Mouse (Mus musculus) heart, embryonic 16.5 days (tissue): ENCODE data around the gene Fam168a. TPM values are rescaled to one million over a fixed set of nuclear protein-coding genes. Genes with fewer than 3 reads are reported as not detected.
A peak's percentile ranks its signal among the peaks of the same experiment; 100 is the strongest.

Source experiments
- ATAC-seq: fragments of 200-750 bp; cut with Nextera tagmentation; replicated peaks from 2 replicates; pipeline ENCODE4 v1.8.0; 2017; ENCODE audit warnings: moderate number of reproducible peaks; ENCODE audit not compliant: insufficient read depth, low FRiP score; ENCODE audit errors: extremely low read depth
- H3K27ac ChIP-seq: fragments of 300-500 bp; sonication (generic); 2 replicates; pipeline ENCODE4 v1.5.1; 2014; ENCODE audit warnings: mild to moderate bottlenecking, low read length, control low read depth, moderate library complexity
- H3K27me3 ChIP-seq: fragments of 300-500 bp; sonication (generic); 2 replicates; pipeline ENCODE4 v1.6.1; 2014; ENCODE audit warnings: low read length, mixed read lengths; ENCODE audit not compliant: control insufficient read depth, insufficient read depth
- H3K36me3 ChIP-seq: fragments of 300-500 bp; sonication (generic); 2 replicates; pipeline ENCODE4 v1.6.1; 2014; ENCODE audit not compliant: control insufficient read depth, insufficient read depth
- H3K4me1 ChIP-seq: fragments of 300-500 bp; sonication (generic); 2 replicates; pipeline ENCODE4 v1.6.1; 2014; ENCODE audit warnings: low read length, mixed read lengths; ENCODE audit not compliant: control insufficient read depth, insufficient read depth
- H3K4me2 ChIP-seq: fragments of 300-500 bp; sonication (generic); 2 replicates; pipeline ENCODE4 v1.6.1; 2014; ENCODE audit warnings: low read depth, mild to moderate bottlenecking, control low read depth, low read length
- H3K4me3 ChIP-seq: fragments of 300-500 bp; sonication (generic); 2 replicates; pipeline ENCODE4 v1.5.1; 2014; ENCODE audit warnings: mild to moderate bottlenecking, control low read depth, low read length
- H3K9ac ChIP-seq: fragments of 300-500 bp; sonication (generic); 2 replicates; pipeline ENCODE4 v1.6.1; 2014; ENCODE audit warnings: low read length, control low read depth
- H3K9me3 ChIP-seq: fragments of 300-500 bp; sonication (generic); replicated peaks from 2 replicates; pipeline ENCODE4 v1.6.1; 2016; ENCODE audit warnings: low read length; ENCODE audit not compliant: control insufficient read depth
- WGBS: fragments of 180-500 bp; shearing (Covaris S2); extraction: QIAGEN DNeasy Blood & Tissue Kit; methylation state at CpG from one replicate; pipeline ENCODE4 v1.1.7; 2014; 5-methylcytosine and 5-hydroxymethylcytosine counted together
- microRNA-seq: library from miRNA; unstranded; fragments of <30 nt; microRNA quantifications from one replicate; pipeline ENCODE4, GENCODE M21; 2017
- polyA plus RNA-seq: library from polyadenylated mRNA; unstranded; fragments of >200 nt; fragmentation: Nextera tagmentation; extraction: Ambion mirVana; gene quantifications from 2 replicates; pipeline ENCODE4 v1.2.1, GENCODE M21; 2015

The Fam168a gene
- polyA plus RNA-seq, 1 experiment from 2014 or later = 25.6 TPM

GRCm38 (mm10) chr7:100881950-100882349 lies 175.5 kb downstream of the Fam168a start:
- ATAC-seq = no peak
- Histone ChIP-seq H3K4me3 (no peak overlapping the region), H3K9me3 (no peaks in the 10 kb centered on the region), H3K4me1 (0 out of 2 replicates have a peak, but pooled peaks cover 4% of the 10 kb centered on the region), H3K36me3 (peaks cover 62% of the 10 kb centered on the region), H3K27ac (no peak overlapping the region), H3K27me3 (no peaks in the 10 kb centered on the region), H3K4me2 (no peak overlapping the region), H3K9ac (no peak overlapping the region)
- WGBS = 80% methylated on average over 4 of the region's 4 CpGs

GRCm38 (mm10) chr7:100884460-100884859 lies 178.0 kb downstream of the Fam168a start:
- H3K36me3 ChIP-seq = peaks cover 43% of the 10 kb centered on the region
- H3K9ac ChIP-seq = no peak overlapping the region
- H3K4me1 ChIP-seq = 0 out of 2 replicates have a peak, but pooled peaks cover 3% of the 10 kb centered on the region
- H3K4me3 ChIP-seq = no peak overlapping the region
- H3K9me3 ChIP-seq = no peaks in the 10 kb centered on the region
- no peak overlapping the region for H3K27ac ChIP-seq
- no peak for ATAC-seq
- H3K27me3 ChIP-seq = no peaks in the 10 kb centered on the region
- H3K4me2 ChIP-seq = no peak overlapping the region
- 96% methylated on average over 4 of the region's 4 CpGs for WGBS

GRCm38 (mm10) chr7:100886535-100886934 lies 180.1 kb downstream of the Fam168a start:
- ATAC-seq = no peak
- Histone ChIP-seq H3K36me3 (peaks cover 31% of the 10 kb centered on the region), H3K27ac (no peak overlapping the region), H3K27me3 (no peaks in the 10 kb centered on the region), H3K4me3 (no peak overlapping the region), H3K9ac (no peak overlapping the region), H3K4me2 (no peak overlapping the region), H3K9me3 (no peaks in the 10 kb centered on the region), H3K4me1 (no peaks in the 10 kb centered on the region)
- 26% methylated on average over 3 of the region's 3 CpGs for WGBS

Small RNA genes within 50 kb of the gene (microRNA-seq; reads per million reads assigned to microRNA genes)
- 164 reads per million, percentile 58 among the genes with 10 or more reads in this experiment for gene Mir3102

Other genes with a start within 250 kb of the Fam168a start
- 0.25 and 0.30 TPM in 2 replicates for gene Ucp3, start 233.6 kb upstream of the Fam168a start, polyA plus RNA-seq
- 150 and 195 TPM in 2 replicates for gene Ucp2, start 213.3 kb upstream of the Fam168a start, polyA plus RNA-seq
- gene Dnajb13, start 191.7 kb upstream of the Fam168a start, polyA plus RNA-seq = 0.85 and 1.5 TPM in 2 replicates
- 18.7 and 24.0 TPM in 2 replicates for gene Coa4, start 169.6 kb upstream of the Fam168a start, polyA plus RNA-seq
- gene Rab6a, start 99.2 kb upstream of the Fam168a start, polyA plus RNA-seq = 75.8 and 76.5 TPM in 2 replicates
- 84.1 and 93.5 TPM in 2 replicates for gene Mrpl48, start 98.3 kb upstream of the Fam168a start, polyA plus RNA-seq
- 2.7 and 2.8 TPM in 2 replicates for gene Plekhb1, start 44.2 kb upstream of the Fam168a start, polyA plus RNA-seq
- gene Relt, start 156.8 kb downstream of the Fam168a start, polyA plus RNA-seq = 4.7 and 5.0 TPM in 2 replicates
- gene Arhgef17, start 225.5 kb downstream of the Fam168a start, polyA plus RNA-seq = 5.1 and 6.5 TPM in 2 replicates